11 mouse cellular contexts compared by ENCODE assay signal in genomic region chr17:7284297-7284910, GRCm38 (mm10). TPM values are rescaled to one million over a fixed set of nuclear protein-coding genes. Genes with fewer than 3 reads are reported as not detected.
DNase-seq lines count a peak whose midpoint lies in the region; ATAC-seq lines count a peak whose summit lies in the region.
"Had no signal": no experiment of that assay in that cellular context is flagged by ENCODE, and none has a peak within 500 bp of the region (broad histone marks: within the 10 kb centered on the region; RNA-seq: fewer than 3 reads in every experiment).

No protein-coding gene starts in this region.

- no peak overlapping the region for H3K4me3 ChIP-seq in heart, embryonic 14.5 days (ENCODE audit: control insufficient read depth in 1 of 2, insufficient read depth in 1 of 2, low read depth in 1 of 2, low read length in 2 of 2)

- ATAC-seq in heart, embryonic 14.5 days (ENCODE audit: insufficient number of reproducible peaks, insufficient read depth, low FRiP score, low read depth) = peak; percentile 73

- no peak overlapping the region; the same call in 1 of the 2 replicates for H3K9ac ChIP-seq in heart, embryonic 14.5 days (ENCODE audit: low read length)

- peak; percentile 36 for DNase-seq in gastrocnemius, adult 18-20 months (ENCODE audit: low spot score)
- DNase-seq in gastrocnemius, postnatal 36 days = no peak
- DNase-seq in adipocyte (ENCODE audit: low spot score) (peak; percentile 97), MN1 (ENCODE audit: low spot score) (no peak)
- DNase-seq in kidney, postnatal 4 days = peak; percentile 73 to 82
- DNase-seq in thymus, postnatal 10 days (ENCODE audit: low spot score in 2 of 2) = no peak
- no peak for DNase-seq in right cerebral cortex, postnatal 14 days

- H3K4me1 ChIP-seq in heart, embryonic 14.5 days (ENCODE audit: control insufficient read depth in 2 of 2, insufficient read depth in 2 of 2, low read length in 2 of 2) = peaks cover 41 to 59% of the 10 kb centered on the region in 2 experiments

- no peaks in the 10 kb centered on the region for H3K27me3 ChIP-seq in heart, embryonic 14.5 days (ENCODE audit: control insufficient read depth, insufficient read depth, low read length)

- H3K36me3 ChIP-seq in heart, embryonic 14.5 days (ENCODE audit: control insufficient read depth, insufficient read depth, low read length) = peaks cover 74% of the 10 kb centered on the region

- no peaks in the 10 kb centered on the region for H3K9me3 ChIP-seq in heart, embryonic 14.5 days (ENCODE audit: control insufficient read depth, low read length)

- peak overlapping the region; percentile 96 to 97 for H3K27ac ChIP-seq in heart, embryonic 14.5 days (replicated peaks in 1 of 2; ENCODE audit: control insufficient read depth in 1 of 2, insufficient read depth in 1 of 2, low read depth in 2 of 2, low read length in 2 of 2)

- no peak overlapping the region for H3K4me2 ChIP-seq in heart, embryonic 14.5 days (ENCODE audit: low read length)

- 5% methylated on average over 8 of the region's 8 CpGs for WGBS in heart, embryonic 14.5 days

- intact Hi-C loops in gastrocnemius, postnatal 36 days (cut with DNase I) = no loop called here

RNA-seq across cellular contexts. Expression of gene Tcp10a, which starts 40.0 kb away (rescaled TPM):
- not detected for total RNA-seq in gastrocnemius, adult 18-20 months (2021)
- total RNA-seq in gastrocnemius, postnatal 36 days (2021) = not detected
- polyA plus RNA-seq in heart, embryonic 14.5 days (2014; fragmentation: Nextera tagmentation; extraction: Ambion mirVana) = 0.14 TPM in 1 of 2 replicates, not detected in the other
- total RNA-seq: liver, adult 2 months had no signal
- polyA plus RNA-seq: cortical plate, adult 2 months; liver, adult 2 months; spleen, adult 2 months had no signal

Comparison
In these comparisons a context has a peak if more than half of its experiments do, and no peak if none do; other contexts are left out.
1. DNase-seq: peak in gastrocnemius, adult 18-20 months (single experiment), adipocyte (single experiment) and kidney, postnatal 4 days (2 of 2); none in gastrocnemius, postnatal 36 days (0 of 2), MN1 (single experiment), thymus, postnatal 10 days (0 of 2) and right cerebral cortex, postnatal 14 days (single experiment).